In the genomic region with DNA sequence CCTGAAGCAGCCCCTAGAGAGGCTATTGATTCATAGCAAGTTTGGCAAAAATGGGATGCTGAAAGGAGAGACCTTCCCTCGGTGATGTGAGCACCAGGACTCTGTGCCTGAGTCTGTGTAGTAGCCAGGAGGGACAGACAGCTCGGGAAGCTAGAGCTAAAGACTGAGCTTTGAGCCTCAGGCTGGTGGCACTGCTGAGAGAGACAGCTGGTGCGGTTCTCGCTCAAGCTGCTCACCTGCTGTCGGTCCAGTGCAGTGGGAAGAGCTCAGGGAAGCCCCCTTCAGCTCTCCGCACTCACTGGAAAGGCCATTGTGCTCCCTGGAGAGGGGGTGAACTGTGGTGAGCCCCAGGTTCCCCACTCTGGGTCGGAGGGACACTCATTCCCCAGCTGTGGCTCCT, we compare ENCODE assay signal across 25 mouse cellular contexts.
DNase-seq lines count a peak whose midpoint lies in the region; ATAC-seq and TF ChIP-seq lines count a peak whose summit lies in the region.
"Had no signal": no experiment of that assay in that cellular context is flagged by ENCODE, and none has a peak within 500 bp of the region (broad histone marks: within the 10 kb centered on the region; RNA-seq: fewer than 3 reads in every experiment).

No protein-coding gene starts in this region.

- no peaks in the 10 kb centered on the region for H3K36me3 ChIP-seq in forebrain, embryonic 16.5 days (ENCODE audit: control insufficient read depth, insufficient read depth)
- no peaks in the 10 kb centered on the region for H3K36me3 ChIP-seq in forebrain, embryonic 12.5 days (replicated peaks)
- H3K36me3 ChIP-seq in midbrain, embryonic 10.5 days, result no peaks in the 10 kb centered on the region
- H3K36me3 ChIP-seq in kidney, embryonic 14.5 days (ENCODE audit: control insufficient read depth, insufficient read depth, low read length), result no peaks in the 10 kb centered on the region
- H3K36me3 ChIP-seq: embryonic facial prominence, embryonic 13.5 days; forebrain, embryonic 10.5 days; G1E; heart, embryonic 15.5 days; limb, embryonic 10.5 days; limb, embryonic 15.5 days; liver, embryonic 13.5 days; neural tube, embryonic 12.5 days had no signal

- no peak overlapping the region for H3K27ac ChIP-seq in forebrain, embryonic 16.5 days (ENCODE audit: low read length)
- no peak overlapping the region for H3K27ac ChIP-seq in forebrain, embryonic 12.5 days
- no peak overlapping the region for H3K27ac ChIP-seq in cerebellum, adult 2 months (ENCODE audit: insufficient read depth, low read length)
- H3K27ac ChIP-seq in midbrain, embryonic 10.5 days (replicated peaks), result no peak overlapping the region
- H3K27ac ChIP-seq in kidney, embryonic 14.5 days (ENCODE audit: low read depth, low read length), result no peak overlapping the region
- H3K27ac ChIP-seq: embryonic facial prominence, embryonic 13.5 days; forebrain, embryonic 10.5 days; heart, embryonic 15.5 days; limb, embryonic 10.5 days; limb, embryonic 15.5 days; liver, embryonic 13.5 days; neural tube, embryonic 12.5 days had no signal

- no peaks in the 10 kb centered on the region for H3K9me3 ChIP-seq in forebrain, embryonic 16.5 days (ENCODE audit: control insufficient read depth, low read length)
- H3K9me3 ChIP-seq in forebrain, embryonic 12.5 days, result no peaks in the 10 kb centered on the region
- H3K9me3 ChIP-seq in midbrain, embryonic 10.5 days (replicated peaks), result no peaks in the 10 kb centered on the region
- H3K9me3 ChIP-seq in kidney, embryonic 14.5 days (ENCODE audit: control insufficient read depth, low read length), result no peaks in the 10 kb centered on the region
- H3K9me3 ChIP-seq: embryonic facial prominence, embryonic 13.5 days; forebrain, embryonic 10.5 days; G1E; heart, embryonic 15.5 days; limb, embryonic 10.5 days; limb, embryonic 15.5 days; liver, embryonic 13.5 days; neural tube, embryonic 12.5 days had no signal

- TF ChIP-seq POLR2A in cerebellum, adult 2 months (IDR thresholded peaks at IDR 0.05; ENCODE audit: borderline replicate concordance, insufficient read depth, low read length), result no peak

- 57% methylated on average over 7 of the region's 7 CpGs for WGBS in forebrain, embryonic 16.5 days
- WGBS in forebrain, embryonic 12.5 days, result 76% methylated on average over 7 of the region's 7 CpGs
- 12% methylated on average over 7 of the region's 7 CpGs for WGBS in cerebellum, adult 2 months
- 81% methylated on average over 7 of the region's 7 CpGs for WGBS in midbrain, embryonic 10.5 days
- 80% methylated on average over 7 of the region's 7 CpGs for WGBS in kidney, embryonic 14.5 days

- H3K4me3 ChIP-seq in forebrain, embryonic 16.5 days (replicated peaks; ENCODE audit: low read length), result no peak overlapping the region
- H3K4me3 ChIP-seq in forebrain, embryonic 12.5 days (replicated peaks), result no peak overlapping the region
- no peak overlapping the region for H3K4me3 ChIP-seq in cerebellum, adult 2 months (replicated peaks; ENCODE audit: insufficient read depth, low read depth, low read length)
- no peak overlapping the region for H3K4me3 ChIP-seq in midbrain, embryonic 10.5 days
- H3K4me3 ChIP-seq in kidney, embryonic 14.5 days (ENCODE audit: low read length), result no peak overlapping the region
- H3K4me3 ChIP-seq: embryonic facial prominence, embryonic 13.5 days; forebrain, embryonic 10.5 days; heart, embryonic 15.5 days; limb, embryonic 10.5 days; limb, embryonic 15.5 days; liver, embryonic 13.5 days; neural tube, embryonic 12.5 days had no signal

- peak; percentile 56 for DNase-seq in brain, adult 2 months (ENCODE audit: low read depth, low spot score)
- DNase-seq in cerebellum, adult 2 months, result peak; percentile 31 to 36
- peak; percentile 32 to 61 for DNase-seq in cerebellum, postnatal 14 days
- no peak for DNase-seq in midbrain, embryonic 10.5 days (ENCODE audit: low spot score)
- DNase-seq: adrenal gland, adult 8-10 months; forebrain, postnatal 0 days; gastrocnemius, postnatal 36 days; kidney, adult 18-20 months; kidney, postnatal 36 days; liver, embryonic 13.5 days; lung, adult 18-20 months; lung, postnatal 10 days; thymus, postnatal 4 days had no signal

- H3K9ac ChIP-seq in forebrain, embryonic 16.5 days (replicated peaks; ENCODE audit: low read depth, low read length), result no peak overlapping the region
- no peak overlapping the region for H3K9ac ChIP-seq in forebrain, embryonic 12.5 days
- H3K9ac ChIP-seq in kidney, embryonic 14.5 days (ENCODE audit: low read depth, low read length), result no peak overlapping the region
- H3K9ac ChIP-seq: embryonic facial prominence, embryonic 13.5 days; forebrain, postnatal 0 days; heart, embryonic 15.5 days; limb, embryonic 15.5 days; liver, embryonic 13.5 days; neural tube, embryonic 12.5 days had no signal

- ATAC-seq in forebrain, embryonic 16.5 days, result peak; percentile 20; the same call in 1 of the 2 replicates
- no peak for ATAC-seq in forebrain, embryonic 12.5 days (ENCODE audit: low FRiP score)
- ATAC-seq in kidney, embryonic 14.5 days (ENCODE audit: low FRiP score, low TSS enrichment), result no peak
- ATAC-seq: forebrain, postnatal 0 days; hindbrain, embryonic 16.5 days; midbrain, embryonic 16.5 days had no signal

- H3K27me3 ChIP-seq in forebrain, embryonic 16.5 days (replicated peaks; ENCODE audit: control insufficient read depth, insufficient read depth, low read length), result no peaks in the 10 kb centered on the region
- H3K27me3 ChIP-seq in forebrain, embryonic 12.5 days, result no peaks in the 10 kb centered on the region
- no peaks in the 10 kb centered on the region for H3K27me3 ChIP-seq in cerebellum, adult 2 months (ENCODE audit: control insufficient read depth, insufficient read depth, low read length)
- no peaks in the 10 kb centered on the region for H3K27me3 ChIP-seq in midbrain, embryonic 10.5 days (ENCODE audit: low read depth, poor library complexity, severe bottlenecking)
- H3K27me3 ChIP-seq in kidney, embryonic 14.5 days (ENCODE audit: control insufficient read depth, insufficient read depth, low read length), result no peaks in the 10 kb centered on the region
- H3K27me3 ChIP-seq: heart, embryonic 15.5 days; limb, embryonic 15.5 days; liver, embryonic 13.5 days; neural tube, embryonic 12.5 days had no signal

- TF ChIP-seq CTCF in cerebellum, adult 2 months (IDR thresholded peaks at IDR 0.05; ENCODE audit: borderline replicate concordance, insufficient read depth, low read depth, low read length), result no peak

- H3K4me2 ChIP-seq in forebrain, embryonic 16.5 days (ENCODE audit: low read length), result no peak overlapping the region
- H3K4me2 ChIP-seq in forebrain, embryonic 12.5 days, result no peak overlapping the region
- H3K4me2 ChIP-seq in kidney, embryonic 14.5 days (replicated peaks; ENCODE audit: low read depth, low read length), result no peak overlapping the region
- H3K4me2 ChIP-seq: embryonic facial prominence, embryonic 13.5 days; heart, embryonic 15.5 days; limb, embryonic 15.5 days; liver, embryonic 13.5 days; neural tube, embryonic 12.5 days had no signal

- no peaks in the 10 kb centered on the region for H3K4me1 ChIP-seq in forebrain, embryonic 16.5 days (replicated peaks; ENCODE audit: control insufficient read depth, insufficient read depth, low read length)
- no peaks in the 10 kb centered on the region for H3K4me1 ChIP-seq in forebrain, embryonic 12.5 days
- H3K4me1 ChIP-seq in cerebellum, adult 2 months (ENCODE audit: control insufficient read depth, insufficient read depth, low read length), result peaks cover 4% of the 10 kb centered on the region
- H3K4me1 ChIP-seq in midbrain, embryonic 10.5 days, result no peaks in the 10 kb centered on the region
- no peaks in the 10 kb centered on the region for H3K4me1 ChIP-seq in kidney, embryonic 14.5 days (ENCODE audit: control insufficient read depth, insufficient read depth, low read length)
- H3K4me1 ChIP-seq: embryonic facial prominence, embryonic 13.5 days; forebrain, embryonic 10.5 days; limb, embryonic 15.5 days; liver, embryonic 13.5 days; neural tube, embryonic 12.5 days had no signal
